In genomic region chr9:98487273-98487672, GRCm38 (mm10) we compare ENCODE assay signal across 19 mouse cellular contexts. TPM values are rescaled to one million over a fixed set of nuclear protein-coding genes. Genes with fewer than 3 reads are reported as not detected.
DNase-seq lines count a peak whose midpoint lies in the region; ATAC-seq and TF ChIP-seq lines count a peak whose summit lies in the region.
"Had no signal": no experiment of that assay in that cellular context is flagged by ENCODE, and none has a peak within 500 bp of the region (broad histone marks: within the 10 kb centered on the region; RNA-seq: fewer than 3 reads in every experiment).

No protein-coding gene starts in this region.

- no peak overlapping the region for H3K4me2 ChIP-seq in lung, embryonic 15.5 days
- H3K4me2 ChIP-seq: embryonic facial prominence, embryonic 12.5 days; hindbrain, embryonic 13.5 days; midbrain, embryonic 12.5 days had no signal

- H3K9me3 ChIP-seq in lung, embryonic 15.5 days: no peaks in the 10 kb centered on the region
- H3K9me3 ChIP-seq: embryonic facial prominence, embryonic 12.5 days; hindbrain, embryonic 13.5 days; midbrain, embryonic 12.5 days had no signal

- no peak overlapping the region for H3K9ac ChIP-seq in lung, embryonic 15.5 days
- H3K9ac ChIP-seq: embryonic facial prominence, embryonic 12.5 days; forebrain, postnatal 0 days; hindbrain, embryonic 13.5 days; liver, embryonic 14.5 days; midbrain, embryonic 12.5 days had no signal

- H3K4me3 ChIP-seq in kidney, adult 2 months (ENCODE audit: insufficient read depth, low read depth, low read length): no peak overlapping the region
- no peak overlapping the region for H3K4me3 ChIP-seq in lung, embryonic 15.5 days
- H3K4me3 ChIP-seq: embryonic facial prominence, embryonic 12.5 days; hindbrain, embryonic 13.5 days; midbrain, embryonic 12.5 days had no signal

- H3K36me3 ChIP-seq in kidney, adult 2 months (ENCODE audit: control insufficient read depth, insufficient read depth, low read length): no peaks in the 10 kb centered on the region
- no peaks in the 10 kb centered on the region for H3K36me3 ChIP-seq in lung, embryonic 15.5 days
- H3K36me3 ChIP-seq: embryonic facial prominence, embryonic 12.5 days; hindbrain, embryonic 13.5 days; midbrain, embryonic 12.5 days had no signal

- no peak for TF ChIP-seq POLR2A in kidney, adult 2 months (IDR thresholded peaks at IDR 0.05; ENCODE audit: low read depth, low read length)

- peak; percentile 38 for DNase-seq in kidney, adult 2 months
- no peak for DNase-seq in kidney, adult 18-20 months
- peak; percentile 13 to 34 for DNase-seq in kidney, postnatal 4 days
- peak; percentile 79 for DNase-seq in lung, postnatal 36 days
- no peak for DNase-seq in ovary, adult 18-20 months (ENCODE audit: low spot score)
- DNase-seq in left cerebral cortex, adult 9 months (ENCODE audit: low spot score in 2 of 2): no peak
- DNase-seq: cerebellum, adult 11 months; forebrain, postnatal 0 days; gastrocnemius, postnatal 14 days; retina, postnatal 1 day; right cerebral cortex, postnatal 25 days had no signal

- no peaks in the 10 kb centered on the region for H3K27me3 ChIP-seq in kidney, adult 2 months (replicated peaks; ENCODE audit: control insufficient read depth, insufficient read depth, low read length)
- no peaks in the 10 kb centered on the region for H3K27me3 ChIP-seq in lung, embryonic 15.5 days
- H3K27me3 ChIP-seq: embryonic facial prominence, embryonic 12.5 days; hindbrain, embryonic 13.5 days; midbrain, embryonic 12.5 days had no signal

- H3K4me1 ChIP-seq in kidney, adult 2 months (ENCODE audit: control insufficient read depth, insufficient read depth, low read length): no peaks in the 10 kb centered on the region
- peaks cover 13% of the 10 kb centered on the region for H3K4me1 ChIP-seq in lung, embryonic 15.5 days
- H3K4me1 ChIP-seq: embryonic facial prominence, embryonic 12.5 days; hindbrain, embryonic 13.5 days; midbrain, embryonic 12.5 days had no signal

- H3K27ac ChIP-seq in kidney, adult 2 months (ENCODE audit: insufficient read depth, low read depth, low read length): no peak overlapping the region
- H3K27ac ChIP-seq in lung, embryonic 15.5 days: peak overlapping the region; percentile 54
- H3K27ac ChIP-seq: embryonic facial prominence, embryonic 12.5 days; hindbrain, embryonic 13.5 days; liver, embryonic 14.5 days; midbrain, embryonic 12.5 days had no signal

- peak; percentile 86 for ATAC-seq in lung, embryonic 15.5 days (ENCODE audit: borderline replicate concordance, extremely low read depth, low FRiP score, low TSS enrichment)
- ATAC-seq: forebrain, postnatal 0 days had no signal

- TF ChIP-seq CTCF in kidney, adult 2 months (conservative IDR thresholded peaks at IDR 0.05; ENCODE audit: insufficient read depth, insufficient read length, low read depth, low read length): no peak

- WGBS in kidney, adult 2 months: 44% methylated on average over 6 of the region's 6 CpGs
- 41% methylated on average over 6 of the region's 6 CpGs for WGBS in lung, embryonic 15.5 days

RNA-seq across cellular contexts. Expression of gene Rbp2, which starts 1.4 kb away (rescaled TPM):
- not detected in 2 replicates for polyA plus RNA-seq in kidney, adult 2 months (2012; rRNA removed)
- 0.61 and 1.0 TPM in 2 replicates for polyA plus RNA-seq in lung, embryonic 15.5 days (2015; fragmentation: Nextera tagmentation; extraction: Ambion mirVana)
- polyA plus RNA-seq: forebrain, embryonic 11.5 days; spleen, adult 2 months; testis, adult 2 months had no signal

Comparison
In these comparisons a context has a peak if more than half of its experiments do, and no peak if none do; other contexts are left out.
1. DNase-seq: peak in kidney, adult 2 months (single experiment), kidney, postnatal 4 days (2 of 2) and lung, postnatal 36 days (single experiment); none in kidney, adult 18-20 months (single experiment), ovary, adult 18-20 months (single experiment) and left cerebral cortex, adult 9 months (0 of 2).